Mouse (Mus musculus) heart, postnatal 36 days (tissue): ENCODE results near the gene Map3k14. TPM values are rescaled to one million over a fixed set of nuclear protein-coding genes. Genes with fewer than 3 reads are reported as not detected.

Experiments
- DNase-seq, 2 experiments: peaks; one replicate each; pipeline ENCODE4 v3.0.0; 2021 to 2022
- intact Hi-C: fragments of 180-260 bp; cut with DNase I; formaldehyde crosslinking; loops from one replicate; pipeline ENCODE4 v1.15.1; 2025
- total RNA-seq, 2 experiments: library from RNA; stranded (reverse); gene quantifications; 2 replicates each; pipeline ENCODE4 v1.2.3; 2021

Gene Map3k14
- total RNA-seq, 2 experiments from 2014 or later: 3.3 to 3.8 TPM

GRCm38 (mm10) chr11:103276450-103276849 is 9.2 kb upstream of the Map3k14 start:
- DNase-seq: no peak
- intact Hi-C loops: no loop called here

- DNase-seq: no peak
- intact Hi-C loops: loop anchor here (1.0 kb wide), 1 partner anchor 41 kb away; no protein-coding TSS in a partner anchor
These were observed 5.6 kb upstream of the Map3k14 start for GRCm38 (mm10) chr11:103272888-103273287.

GRCm38 (mm10) chr11:103271979-103272378 is 4.7 kb upstream of the Map3k14 start:
- intact Hi-C loops: loop anchor here (1.0 to 2.0 kb wide), 2 partner anchors 40 to 53 kb away; no protein-coding TSS in a partner anchor
- peak in 1 of 2 experiments; percentile 62 for DNase-seq

- no peak for DNase-seq
- intact Hi-C loops: no loop called here
These were observed 2.2 kb upstream of the Map3k14 start for GRCm38 (mm10) chr11:103269426-103269825.

- intact Hi-C loops: no loop called here
- no peak for DNase-seq
These were observed 1.6 kb upstream of the Map3k14 start for GRCm38 (mm10) chr11:103268905-103269304.

- intact Hi-C loops: no loop called here
- DNase-seq: no peak
These were observed 1.1 kb upstream of the Map3k14 start for GRCm38 (mm10) chr11:103268350-103268749.

GRCm38 (mm10) chr11:103266729-103267345 is 435 bp downstream of the Map3k14 start:
- DNase-seq: no peak
- intact Hi-C loops: loop anchor here (1.0 to 2.0 kb wide), 2 partner anchors 20 to 99 kb away; no protein-coding TSS in a partner anchor

- DNase-seq: no peak
- intact Hi-C loops: loop anchor here (2.0 kb wide), 1 partner anchor 19 kb away; no protein-coding TSS in a partner anchor
These were observed 1.4 kb downstream of the Map3k14 start for GRCm38 (mm10) chr11:103265856-103266255.

- no peak for DNase-seq
- intact Hi-C loops: no loop called here
These were observed 2.1 kb downstream of the Map3k14 start for GRCm38 (mm10) chr11:103265211-103265610.

GRCm38 (mm10) chr11:103264427-103265005 is 2.8 kb downstream of the Map3k14 start:
- DNase-seq: no peak
- intact Hi-C loops: no loop called here

- intact Hi-C loops: no loop called here
- no peak for DNase-seq
These were observed 3.7 kb downstream of the Map3k14 start for GRCm38 (mm10) chr11:103263551-103263950.

GRCm38 (mm10) chr11:103262412-103263267 is 4.6 kb downstream of the Map3k14 start:
- intact Hi-C loops: no loop called here
- no peak for DNase-seq

- intact Hi-C loops: no loop called here
- DNase-seq: peak; percentile 49 to 60
These were observed 5.4 kb downstream of the Map3k14 start for GRCm38 (mm10) chr11:103261671-103262411.

- intact Hi-C loops: no loop called here
- no peak for DNase-seq
These were observed 6.6 kb downstream of the Map3k14 start for GRCm38 (mm10) chr11:103260515-103261192.

- no peak for DNase-seq
- intact Hi-C loops: no loop called here
These were observed 7.2 kb downstream of the Map3k14 start for GRCm38 (mm10) chr11:103260034-103260433.

- DNase-seq: no peak
- intact Hi-C loops: no loop called here
These were observed 9.3 kb downstream of the Map3k14 start for GRCm38 (mm10) chr11:103257938-103258481.

GRCm38 (mm10) chr11:103253605-103254004 is 13.7 kb downstream of the Map3k14 start:
- no peak for DNase-seq
- intact Hi-C loops: no loop called here

GRCm38 (mm10) chr11:103252380-103252779 is 14.9 kb downstream of the Map3k14 start:
- no peak for DNase-seq
- intact Hi-C loops: no loop called here

- intact Hi-C loops: no loop called here
These were observed 16.9 kb downstream of the Map3k14 start for GRCm38 (mm10) chr11:103250324-103250723.

GRCm38 (mm10) chr11:103249509-103249908 is 17.8 kb downstream of the Map3k14 start:
- intact Hi-C loops: no loop called here
- DNase-seq: no peak

More at GRCm38 (mm10) chr11:103250324-103250723, 16.9 kb downstream of the Map3k14 start:
- DNase-seq: no peak
